Mouse (Mus musculus): ENCODE measurements around the gene Nlrc3. TPM values are rescaled to one million over a fixed set of nuclear protein-coding genes. Genes with fewer than 3 reads are reported as not detected.
"Not testable (repeated sequence)": the region's sequence is repeated elsewhere in the genome, so short reads cannot be mapped to it uniquely, and the experiment has no call there.

The Nlrc3 gene
- 1 to 10 TPM; 2.5 to 5.5 TPM for total RNA-seq (2021)
- long read RNA-seq, experiment 1, partial matches to known transcripts, result 1 of 3 reads
- long read RNA-seq, experiment 1, other reads (novel, unspliced or antisense), result 2 of 3 reads
- long read RNA-seq, experiment 2, result 0 reads

- peak; percentile 34 for DNase-seq
Measured at GRCm38 (mm10) chr16:3976251-3976671, at the start of gene Nlrc3. Gene Nlrc3, minus strand, starts transcription at chr16:3976632.

- no peak for DNase-seq
Measured at GRCm38 (mm10) chr16:4022719-4023118, 46.3 kb upstream of the Nlrc3 start.

GRCm38 (mm10) chr16:4021241-4021640 lies 44.8 kb upstream of the Nlrc3 start:
- DNase-seq, result no peak

- DNase-seq, result not testable (repeated sequence)
Measured at GRCm38 (mm10) chr16:4017466-4017865, 41.0 kb upstream of the Nlrc3 start.

GRCm38 (mm10) chr16:4016786-4017185 lies 40.4 kb upstream of the Nlrc3 start:
- not testable (repeated sequence) for DNase-seq

GRCm38 (mm10) chr16:4014040-4014668 lies 37.7 kb upstream of the Nlrc3 start:
- DNase-seq, result no peak

GRCm38 (mm10) chr16:4012882-4013570 lies 36.6 kb upstream of the Nlrc3 start:
- no peak for DNase-seq

GRCm38 (mm10) chr16:4003489-4004398 lies 27.3 kb upstream of the Nlrc3 start, which contains the start of gene Slx4:
Gene Slx4, minus strand, starts transcription at chr16:4003770.
- peak; percentile 96 for DNase-seq

- no peak for DNase-seq
Measured at GRCm38 (mm10) chr16:3988410-3988809, 12.0 kb upstream of the Nlrc3 start.

GRCm38 (mm10) chr16:3983146-3983700 lies 6.8 kb upstream of the Nlrc3 start:
- no peak for DNase-seq

- no peak for DNase-seq
Measured at GRCm38 (mm10) chr16:3982173-3982572, 5.7 kb upstream of the Nlrc3 start.

GRCm38 (mm10) chr16:3976712-3977111 lies 280 bp upstream of the Nlrc3 start:
- no peak for DNase-seq

GRCm38 (mm10) chr16:3975658-3976057 lies 774 bp downstream of the Nlrc3 start:
- DNase-seq, result no peak

GRCm38 (mm10) chr16:3974456-3974855 lies 2.0 kb downstream of the Nlrc3 start:
- not testable (repeated sequence) for DNase-seq

GRCm38 (mm10) chr16:3965534-3965933 lies 10.9 kb downstream of the Nlrc3 start:
- DNase-seq, result peak; percentile 36

- DNase-seq, result no peak
Measured at GRCm38 (mm10) chr16:3964990-3965389, 11.4 kb downstream of the Nlrc3 start.

- DNase-seq, result peak; percentile 34
Measured at GRCm38 (mm10) chr16:3959261-3959660, 17.2 kb downstream of the Nlrc3 start.

GRCm38 (mm10) chr16:3956369-3956768 lies 20.1 kb downstream of the Nlrc3 start:
- peak; percentile 75 for DNase-seq

- no peak for DNase-seq
Measured at GRCm38 (mm10) chr16:3951141-3951540, 25.3 kb downstream of the Nlrc3 start.

- DNase-seq, result no peak
Measured at GRCm38 (mm10) chr16:3934701-3935100, 41.7 kb downstream of the Nlrc3 start.

- no peak for DNase-seq
Measured at GRCm38 (mm10) chr16:3934091-3934490, 42.3 kb downstream of the Nlrc3 start.

GRCm38 (mm10) chr16:3933536-3933935 lies 42.9 kb downstream of the Nlrc3 start:
- no peak for DNase-seq
